Mouse (Mus musculus): ENCODE data around the gene Sobp. TPM values are rescaled to one million over a fixed set of nuclear protein-coding genes. Genes with fewer than 3 reads are reported as not detected.

Gene Sobp
- total RNA-seq, 1 experiment = 0.31 TPM

DNA sequence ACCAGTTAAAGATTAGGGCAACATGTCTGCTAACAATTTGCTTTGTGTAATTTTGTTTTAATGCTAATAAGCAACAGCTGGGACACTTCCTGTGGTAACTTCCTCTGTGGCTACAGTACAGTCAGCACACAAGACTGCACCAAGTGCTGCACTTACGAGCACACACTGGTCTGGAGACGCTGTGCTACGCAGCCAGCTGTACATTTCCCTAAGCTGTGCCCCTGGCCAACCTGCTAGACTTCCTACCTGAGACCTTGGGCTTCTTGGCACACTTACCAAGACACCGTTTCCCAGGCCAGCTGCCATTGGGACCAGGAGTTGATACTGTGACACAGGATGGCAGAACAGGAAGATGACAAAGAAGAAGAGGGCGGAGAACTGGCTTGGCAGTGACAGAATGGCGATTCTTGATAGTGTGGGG, 212.1 kb downstream of the Sobp start:
- Histone ChIP-seq H3K27ac (ENCODE audit: insufficient read depth, low read depth, low read length, poor library complexity, severe bottlenecking) (no peak overlapping the region), H3K4me1 (ENCODE audit: control insufficient read depth in 2 of 2, insufficient read depth in 2 of 2, low read length in 2 of 2, poor library complexity in 1 of 2) (peaks cover 0 to 7% of the 10 kb centered on the region in 2 experiments; a peak in 1 of 4 replicates), H3K4me3 (ENCODE audit: insufficient read depth in 1 of 2, low read depth in 1 of 2, low read length in 2 of 2, poor library complexity in 1 of 2, severe bottlenecking in 1 of 2) (0 out of 4 replicates have a peak overlapping the region, but pooled peaks of 1 of the 2 experiments have one; percentile 12), H3K36me3 (ENCODE audit: control insufficient read depth, insufficient read depth, low read length, poor library complexity, severe bottlenecking) (no peaks in the 10 kb centered on the region), H3K9ac (ENCODE audit: insufficient read depth, low read depth, low read length, poor library complexity, severe bottlenecking) (no peak overlapping the region), H3K9me3 (ENCODE audit: control insufficient read depth, insufficient read depth, low read depth, low read length) (no peaks in the 10 kb centered on the region)
- no peak for TF ChIP-seq HCFC1 (IDR thresholded peaks at IDR 0.05; ENCODE audit: borderline replicate concordance, insufficient read depth, low read length)
- no peak for TF ChIP-seq CHD2 (IDR thresholded peaks at IDR 0.05; ENCODE audit: low read depth, low read length)
- TF ChIP-seq ZNF384 (IDR thresholded peaks at IDR 0.05; ENCODE audit: low read depth, low read length) = no peak
- DNase-seq (ENCODE audit: low read depth, low spot score) = no peak
- in situ Hi-C loops (cut with MboI; ENCODE audit: low sequenced_read_pairs in 2 of 2, unreplicated experiment in 2 of 2) = no loop called here

DNA sequence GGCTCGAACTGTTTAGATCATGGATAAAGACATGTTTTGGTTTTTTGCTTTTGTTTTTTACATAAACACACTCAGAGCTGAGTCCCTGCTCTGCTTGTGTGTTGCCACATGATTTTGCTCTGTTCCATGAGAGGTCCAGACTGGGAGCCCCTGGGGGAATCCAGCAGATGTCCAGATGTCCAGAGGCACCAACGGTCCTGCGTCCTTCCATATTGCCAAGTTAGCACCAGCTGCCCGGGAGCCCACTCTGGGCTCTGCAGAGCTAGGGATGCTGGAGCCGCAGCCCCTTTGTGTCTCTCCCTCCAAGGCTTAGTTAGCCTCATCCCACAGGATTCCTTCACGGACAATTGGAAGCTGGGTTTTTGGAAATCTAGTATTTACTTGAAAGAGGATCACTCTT, 212.6 kb downstream of the Sobp start:
- TF ChIP-seq CHD2 (IDR thresholded peaks at IDR 0.05; ENCODE audit: low read depth, low read length) = no peak
- no peak for TF ChIP-seq HCFC1 (IDR thresholded peaks at IDR 0.05; ENCODE audit: borderline replicate concordance, insufficient read depth, low read length)
- in situ Hi-C loops (cut with MboI; ENCODE audit: low sequenced_read_pairs in 2 of 2, unreplicated experiment in 2 of 2) = no loop called here
- no peak for DNase-seq (ENCODE audit: low read depth, low spot score)
- H3K36me3 ChIP-seq (ENCODE audit: control insufficient read depth, insufficient read depth, low read length, poor library complexity, severe bottlenecking) = no peaks in the 10 kb centered on the region
- no peaks in the 10 kb centered on the region for H3K9me3 ChIP-seq (ENCODE audit: control insufficient read depth, insufficient read depth, low read depth, low read length)
- H3K4me1 ChIP-seq (ENCODE audit: control insufficient read depth in 2 of 2, insufficient read depth in 2 of 2, low read length in 2 of 2, poor library complexity in 1 of 2) = peaks cover 0 to 6% of the 10 kb centered on the region in 2 experiments; a peak in 1 of 4 replicates
- H3K27ac ChIP-seq (ENCODE audit: insufficient read depth, low read depth, low read length, poor library complexity, severe bottlenecking) = no peak overlapping the region
- no peak overlapping the region for H3K9ac ChIP-seq (ENCODE audit: insufficient read depth, low read depth, low read length, poor library complexity, severe bottlenecking)
- no peak overlapping the region for H3K4me3 ChIP-seq (ENCODE audit: insufficient read depth in 1 of 2, low read depth in 1 of 2, low read length in 2 of 2, poor library complexity in 1 of 2, severe bottlenecking in 1 of 2)

GRCm38 (mm10) chr10:42958686-42959085, 215.6 kb downstream of the Sobp start:
- no peaks in the 10 kb centered on the region for H3K36me3 ChIP-seq (ENCODE audit: control insufficient read depth, insufficient read depth, low read length, poor library complexity, severe bottlenecking)
- H3K9me3 ChIP-seq (ENCODE audit: control insufficient read depth, insufficient read depth, low read depth, low read length) = no peaks in the 10 kb centered on the region
- H3K4me1 ChIP-seq (ENCODE audit: control insufficient read depth in 2 of 2, insufficient read depth in 2 of 2, low read length in 2 of 2, poor library complexity in 1 of 2) = peaks cover 0 to 6% of the 10 kb centered on the region in 2 experiments; a peak in 1 of 4 replicates
- no peak overlapping the region for H3K9ac ChIP-seq (ENCODE audit: insufficient read depth, low read depth, low read length, poor library complexity, severe bottlenecking)
- H3K27ac ChIP-seq (ENCODE audit: insufficient read depth, low read depth, low read length, poor library complexity, severe bottlenecking) = no peak overlapping the region
- no peak for DNase-seq (ENCODE audit: low read depth, low spot score)
- TF ChIP-seq ZNF384 (IDR thresholded peaks at IDR 0.05; ENCODE audit: low read depth, low read length) = no peak
- no peak for TF ChIP-seq ZC3H11A (IDR thresholded peaks at IDR 0.05; ENCODE audit: borderline replicate concordance, low read depth, low read length)
- TF ChIP-seq MAFK (IDR thresholded peaks at IDR 0.05; ENCODE audit: insufficient read depth, low read depth, low read length) = no peak
- TF ChIP-seq HCFC1 (IDR thresholded peaks at IDR 0.05; ENCODE audit: borderline replicate concordance, insufficient read depth, low read length) = no peak
- TF ChIP-seq CHD2 (IDR thresholded peaks at IDR 0.05; ENCODE audit: low read depth, low read length) = no peak
- in situ Hi-C loops (cut with MboI; ENCODE audit: low sequenced_read_pairs in 2 of 2, unreplicated experiment in 2 of 2) = no loop called here
- no peak overlapping the region for H3K4me3 ChIP-seq (ENCODE audit: insufficient read depth in 1 of 2, low read depth in 1 of 2, low read length in 2 of 2, poor library complexity in 1 of 2, severe bottlenecking in 1 of 2)

DNA sequence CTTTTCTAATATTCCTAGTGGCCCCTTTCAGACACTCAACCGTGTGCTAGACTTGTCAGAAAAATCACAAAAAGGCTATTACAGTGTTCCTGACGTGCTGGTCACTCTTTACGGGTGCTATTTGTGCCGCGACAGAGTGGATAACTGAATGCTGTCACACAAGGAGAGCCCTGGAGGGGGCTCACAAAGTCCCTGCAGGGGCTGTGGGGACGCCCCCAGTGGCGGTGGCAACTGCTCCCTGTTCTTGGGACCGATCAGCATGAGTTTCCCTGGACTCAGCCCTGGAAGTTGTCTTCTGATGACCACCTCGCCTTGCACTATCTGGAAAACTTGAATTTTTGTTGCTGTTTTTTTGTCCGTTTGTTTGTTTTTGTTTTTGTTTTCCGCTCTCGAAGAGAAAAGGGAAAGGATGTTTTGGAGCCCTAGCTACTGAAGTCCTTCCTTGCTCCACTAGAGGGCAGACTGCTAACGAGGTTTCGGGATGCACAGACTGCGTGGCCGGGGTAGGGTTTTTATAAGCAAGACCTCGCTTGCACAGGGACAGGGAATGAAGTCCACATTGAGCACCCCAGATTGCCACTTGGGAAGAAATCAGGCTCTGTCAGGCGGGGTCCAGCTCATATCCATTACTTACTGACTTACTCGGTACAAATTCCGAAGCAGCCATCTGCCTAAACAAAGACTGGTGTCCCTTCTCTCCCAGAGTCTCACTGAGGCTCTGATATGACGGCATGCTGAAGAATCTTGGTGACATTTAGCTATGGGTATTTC, 216.3 kb downstream of the Sobp start:
- peak overlapping the region in 1 of 2 experiments; percentile 38; a peak in 1 of 4 replicates for H3K4me3 ChIP-seq (ENCODE audit: insufficient read depth in 1 of 2, low read depth in 1 of 2, low read length in 2 of 2, poor library complexity in 1 of 2, severe bottlenecking in 1 of 2)
- H3K27ac ChIP-seq (ENCODE audit: insufficient read depth, low read depth, low read length, poor library complexity, severe bottlenecking) = no peak overlapping the region
- H3K36me3 ChIP-seq (ENCODE audit: control insufficient read depth, insufficient read depth, low read length, poor library complexity, severe bottlenecking) = no peaks in the 10 kb centered on the region
- DNase-seq (ENCODE audit: low read depth, low spot score) = peak; percentile 69
- in situ Hi-C loops (cut with MboI; ENCODE audit: low sequenced_read_pairs in 2 of 2, unreplicated experiment in 2 of 2) = no loop called here
- no peaks in the 10 kb centered on the region for H3K9me3 ChIP-seq (ENCODE audit: control insufficient read depth, insufficient read depth, low read depth, low read length)
- H3K9ac ChIP-seq (ENCODE audit: insufficient read depth, low read depth, low read length, poor library complexity, severe bottlenecking) = no peak overlapping the region
- peaks cover 0 to 6% of the 10 kb centered on the region in 2 experiments; a peak in 1 of 4 replicates for H3K4me1 ChIP-seq (ENCODE audit: control insufficient read depth in 2 of 2, insufficient read depth in 2 of 2, low read length in 2 of 2, poor library complexity in 1 of 2)
- no peak for TF ChIP-seq HCFC1 (IDR thresholded peaks at IDR 0.05; ENCODE audit: borderline replicate concordance, insufficient read depth, low read length)
- no peak for TF ChIP-seq ZNF384 (IDR thresholded peaks at IDR 0.05; ENCODE audit: low read depth, low read length)
- TF ChIP-seq ZC3H11A (IDR thresholded peaks at IDR 0.05; ENCODE audit: borderline replicate concordance, low read depth, low read length) = peak; percentile 29; the same call in 1 of the 2 replicates

DNA sequence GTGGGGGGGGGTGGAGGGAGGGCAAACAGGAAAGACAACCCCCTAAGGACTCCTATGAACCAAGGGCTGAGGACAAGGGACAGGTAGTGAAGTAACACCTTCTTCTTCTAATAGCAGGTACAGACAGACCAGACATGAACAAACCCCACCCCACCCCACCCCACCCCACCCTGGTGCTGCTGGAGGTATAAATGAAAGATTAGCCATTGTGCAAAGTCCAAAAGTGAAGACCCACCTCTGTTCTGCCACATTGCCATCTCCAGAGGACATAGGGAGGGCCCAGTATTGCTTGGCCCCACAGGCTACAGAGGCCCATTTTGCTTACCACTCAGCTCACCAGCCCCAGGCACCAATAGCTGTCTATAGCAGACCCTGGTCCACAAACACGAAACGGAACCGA, 219.1 kb downstream of the Sobp start:
- no peak for DNase-seq (ENCODE audit: low read depth, low spot score)
- no peaks in the 10 kb centered on the region for H3K9me3 ChIP-seq (ENCODE audit: control insufficient read depth, insufficient read depth, low read depth, low read length)
- no peak overlapping the region for H3K4me3 ChIP-seq (ENCODE audit: insufficient read depth in 1 of 2, low read depth in 1 of 2, low read length in 2 of 2, poor library complexity in 1 of 2, severe bottlenecking in 1 of 2)
- in situ Hi-C loops (cut with MboI; ENCODE audit: low sequenced_read_pairs in 2 of 2, unreplicated experiment in 2 of 2) = no loop called here
- H3K4me1 ChIP-seq (ENCODE audit: control insufficient read depth in 2 of 2, insufficient read depth in 2 of 2, low read length in 2 of 2, poor library complexity in 1 of 2) = peaks cover 10% of the 10 kb centered on the region in 2 experiments; a peak in 3 of 4 replicates
- no peak for TF ChIP-seq ZNF384 (IDR thresholded peaks at IDR 0.05; ENCODE audit: low read depth, low read length)
- TF ChIP-seq ZC3H11A (IDR thresholded peaks at IDR 0.05; ENCODE audit: borderline replicate concordance, low read depth, low read length) = no peak
- no peak for TF ChIP-seq CHD2 (IDR thresholded peaks at IDR 0.05; ENCODE audit: low read depth, low read length)
- TF ChIP-seq HCFC1 (IDR thresholded peaks at IDR 0.05; ENCODE audit: borderline replicate concordance, insufficient read depth, low read length) = no peak
- no peak for TF ChIP-seq MAFK (IDR thresholded peaks at IDR 0.05; ENCODE audit: insufficient read depth, low read depth, low read length)
- H3K9ac ChIP-seq (ENCODE audit: insufficient read depth, low read depth, low read length, poor library complexity, severe bottlenecking) = no peak overlapping the region
- no peak overlapping the region for H3K27ac ChIP-seq (ENCODE audit: insufficient read depth, low read depth, low read length, poor library complexity, severe bottlenecking)
- no peaks in the 10 kb centered on the region for H3K36me3 ChIP-seq (ENCODE audit: control insufficient read depth, insufficient read depth, low read length, poor library complexity, severe bottlenecking)
